Mouse (Mus musculus) liver, embryonic 13.5 days (tissue): ENCODE results near the gene Klhl29. TPM values are rescaled to one million over a fixed set of nuclear protein-coding genes. Genes with fewer than 3 reads are reported as not detected.

Experiments
- ATAC-seq: fragments of 200-750 bp; cut with Nextera tagmentation; 2 replicates; pipeline ENCODE4 v1.8.0; 2017; ENCODE audit warnings: low read depth, mild to moderate bottlenecking, moderate number of reproducible peaks, moderate library complexity
- DNase-seq: peaks from one replicate; pipeline ENCODE4 v3.0.0; 2022
- H3K27ac ChIP-seq: fragments of 300-500 bp; sonication (generic); 2 replicates; pipeline ENCODE4 v1.5.1; 2015; ENCODE audit warnings: moderate library complexity, mild to moderate bottlenecking, inconsistent platforms
- H3K27me3 ChIP-seq: fragments of 300-500 bp; sonication (generic); 2 replicates; pipeline ENCODE4 v1.6.1; 2015; ENCODE audit warnings: mild to moderate bottlenecking, inconsistent platforms
- H3K36me3 ChIP-seq: fragments of 300-500 bp; sonication (generic); 2 replicates; pipeline ENCODE4 v1.6.1; 2015; ENCODE audit warnings: mild to moderate bottlenecking, inconsistent platforms
- H3K4me1 ChIP-seq: fragments of 300-500 bp; sonication (generic); replicated peaks from 2 replicates; pipeline ENCODE4 v1.6.1; 2015; ENCODE audit warnings: inconsistent platforms
- H3K4me2 ChIP-seq: fragments of 300-500 bp; sonication (generic); 2 replicates; pipeline ENCODE4 v1.6.1; 2015; ENCODE audit warnings: inconsistent platforms, mild to moderate bottlenecking, moderate library complexity
- H3K4me3 ChIP-seq: fragments of 300-500 bp; sonication (generic); replicated peaks from 2 replicates; pipeline ENCODE4 v1.5.1; 2015; ENCODE audit warnings: mild to moderate bottlenecking, inconsistent platforms
- H3K9ac ChIP-seq: fragments of 300-500 bp; sonication (generic); 2 replicates; pipeline ENCODE4 v1.6.1; 2015; ENCODE audit warnings: mild to moderate bottlenecking, inconsistent platforms
- H3K9me3 ChIP-seq: fragments of 300-500 bp; sonication (generic); replicated peaks from 2 replicates; pipeline ENCODE4 v1.6.1; 2016; ENCODE audit warnings: inconsistent platforms
- WGBS: fragments of 180-500 bp; shearing (Covaris S2); methylation state at CpG from one replicate; pipeline ENCODE4 v1.1.7; 2015; ENCODE audit not compliant: insufficient replicate concordance; 5-methylcytosine and 5-hydroxymethylcytosine counted together
- polyA plus RNA-seq: library from polyadenylated mRNA; unstranded; fragments of >200 nt; fragmentation: Nextera tagmentation; extraction: Ambion mirVana; gene quantifications from 2 replicates; pipeline ENCODE4 v1.2.1, GENCODE M21; 2015

Gene Klhl29
- polyA plus RNA-seq, 1 experiment from 2014 or later: 0.05 TPM

GRCm38 (mm10) chr12:5247505-5247904 is 128.0 kb downstream of the Klhl29 start:
- Histone ChIP-seq H3K4me3 (no peak overlapping the region), H3K36me3 (no peaks in the 10 kb centered on the region), H3K27ac (no peak overlapping the region), H3K9ac (no peak overlapping the region), H3K9me3 (no peaks in the 10 kb centered on the region), H3K4me2 (no peak overlapping the region), H3K27me3 (no peaks in the 10 kb centered on the region), H3K4me1 (no peaks in the 10 kb centered on the region)
- ATAC-seq (no peak), DNase-seq (no peak)
- 23% methylated on average over 6 of the region's 6 CpGs for WGBS

- Histone ChIP-seq H3K9me3 (no peaks in the 10 kb centered on the region), H3K4me3 (no peak overlapping the region), H3K4me1 (no peaks in the 10 kb centered on the region), H3K9ac (no peak overlapping the region), H3K36me3 (no peaks in the 10 kb centered on the region), H3K27ac (no peak overlapping the region), H3K27me3 (no peaks in the 10 kb centered on the region), H3K4me2 (no peak overlapping the region)
- whole genome bisulfite sequencing: 56% methylated on average over 15 of the region's 15 CpGs
- DNase-seq (no peak), ATAC-seq (no peak)
Observed at GRCm38 (mm10) chr12:5246721-5247341, 128.7 kb downstream of the Klhl29 start.

GRCm38 (mm10) chr12:5246193-5246621 is 129.3 kb downstream of the Klhl29 start:
- DNase-seq: no peak
- ATAC-seq: no peak
- Histone ChIP-seq H3K27me3 (no peaks in the 10 kb centered on the region), H3K4me2 (no peak overlapping the region), H3K36me3 (no peaks in the 10 kb centered on the region), H3K9me3 (no peaks in the 10 kb centered on the region), H3K4me1 (no peaks in the 10 kb centered on the region), H3K27ac (no peak overlapping the region), H3K4me3 (no peak overlapping the region), H3K9ac (no peak overlapping the region)
- 64% methylated on average over 9 of the region's 9 CpGs for WGBS

GRCm38 (mm10) chr12:5245207-5245597 is 130.3 kb downstream of the Klhl29 start:
- Histone ChIP-seq H3K4me2 (no peak overlapping the region), H3K27me3 (no peaks in the 10 kb centered on the region), H3K4me3 (no peak overlapping the region), H3K36me3 (no peaks in the 10 kb centered on the region), H3K9me3 (no peaks in the 10 kb centered on the region), H3K4me1 (no peaks in the 10 kb centered on the region), H3K9ac (no peak overlapping the region), H3K27ac (no peak overlapping the region)
- 53% methylated on average over 4 of the region's 4 CpGs for WGBS
- ATAC-seq (no peak), DNase-seq (no peak)

GRCm38 (mm10) chr12:5244431-5245206 is 130.9 kb downstream of the Klhl29 start:
- Histone ChIP-seq H3K9ac (no peak overlapping the region), H3K27me3 (no peaks in the 10 kb centered on the region), H3K9me3 (no peaks in the 10 kb centered on the region), H3K4me3 (no peak overlapping the region), H3K36me3 (no peaks in the 10 kb centered on the region), H3K4me1 (no peaks in the 10 kb centered on the region), H3K27ac (no peak overlapping the region), H3K4me2 (no peak overlapping the region)
- ATAC-seq (no peak), DNase-seq (no peak)
- WGBS: 62% methylated on average over 10 of the region's 10 CpGs

- H3K9ac ChIP-seq: no peak overlapping the region
- ATAC-seq (no peak), DNase-seq (no peak)
- H3K27me3 ChIP-seq: no peaks in the 10 kb centered on the region
- no peaks in the 10 kb centered on the region for H3K4me1 ChIP-seq
- WGBS: 62% methylated on average over 6 of the region's 6 CpGs
- no peak overlapping the region for H3K4me2 ChIP-seq
- H3K27ac ChIP-seq: no peak overlapping the region
- no peaks in the 10 kb centered on the region for H3K36me3 ChIP-seq
- H3K9me3 ChIP-seq: no peaks in the 10 kb centered on the region
- H3K4me3 ChIP-seq: no peak overlapping the region
Observed at GRCm38 (mm10) chr12:5243867-5244266, 131.6 kb downstream of the Klhl29 start.

- H3K4me2 ChIP-seq: no peak overlapping the region
- no peaks in the 10 kb centered on the region for H3K36me3 ChIP-seq
- WGBS: 62% methylated on average over 4 of the region's 4 CpGs
- DNase-seq: no peak
- H3K9ac ChIP-seq: no peak overlapping the region
- no peaks in the 10 kb centered on the region for H3K27me3 ChIP-seq
- no peaks in the 10 kb centered on the region for H3K9me3 ChIP-seq
- no peaks in the 10 kb centered on the region for H3K4me1 ChIP-seq
- no peak for ATAC-seq
- H3K4me3 ChIP-seq: no peak overlapping the region
- H3K27ac ChIP-seq: no peak overlapping the region
Observed at GRCm38 (mm10) chr12:5243449-5243848, 132.0 kb downstream of the Klhl29 start.

GRCm38 (mm10) chr12:5242551-5243330 is 132.7 kb downstream of the Klhl29 start:
- Histone ChIP-seq H3K4me1 (no peaks in the 10 kb centered on the region), H3K27me3 (no peaks in the 10 kb centered on the region)

GRCm38 (mm10) chr12:5239451-5240245 is 135.8 kb downstream of the Klhl29 start:
- no peaks in the 10 kb centered on the region for H3K9me3 ChIP-seq
- DNase-seq: no peak
- WGBS: 67% methylated on average over 17 of the region's 17 CpGs

More at GRCm38 (mm10) chr12:5242551-5243330, 132.7 kb downstream of the Klhl29 start:
- H3K36me3 ChIP-seq: no peaks in the 10 kb centered on the region
- no peak for DNase-seq
- no peak for ATAC-seq
- no peak overlapping the region for H3K4me2 ChIP-seq
- WGBS: 72% methylated on average over 8 of the region's 8 CpGs
- H3K27ac ChIP-seq: no peak overlapping the region
- no peak overlapping the region for H3K4me3 ChIP-seq
- H3K9ac ChIP-seq: no peak overlapping the region
- H3K9me3 ChIP-seq: no peaks in the 10 kb centered on the region

GRCm38 (mm10) chr12:5237078-5237477 is 138.4 kb downstream of the Klhl29 start:
- no peak overlapping the region for H3K9ac ChIP-seq
- DNase-seq (no peak), ATAC-seq (no peak)
- no peaks in the 10 kb centered on the region for H3K27me3 ChIP-seq
- H3K27ac ChIP-seq: no peak overlapping the region
- no peak overlapping the region for H3K4me3 ChIP-seq
- no peaks in the 10 kb centered on the region for H3K36me3 ChIP-seq
- H3K9me3 ChIP-seq: no peaks in the 10 kb centered on the region
- no peaks in the 10 kb centered on the region for H3K4me1 ChIP-seq
- 56% methylated on average over 5 of the region's 5 CpGs for WGBS
- no peak overlapping the region for H3K4me2 ChIP-seq

More at GRCm38 (mm10) chr12:5239451-5240245, 135.8 kb downstream of the Klhl29 start:
- Histone ChIP-seq H3K4me3 (no peak overlapping the region), H3K27me3 (no peaks in the 10 kb centered on the region), H3K9ac (no peak overlapping the region), H3K4me1 (no peaks in the 10 kb centered on the region), H3K36me3 (no peaks in the 10 kb centered on the region), H3K4me2 (no peak overlapping the region), H3K27ac (no peak overlapping the region)
- no peak for ATAC-seq

GRCm38 (mm10) chr12:5235596-5235995 is 139.9 kb downstream of the Klhl29 start:
- no peaks in the 10 kb centered on the region for H3K36me3 ChIP-seq
- no peak overlapping the region for H3K4me2 ChIP-seq
- no peak for ATAC-seq
- no peaks in the 10 kb centered on the region for H3K9me3 ChIP-seq
- no peak overlapping the region for H3K4me3 ChIP-seq
- H3K27ac ChIP-seq: no peak overlapping the region
- no peak for DNase-seq
- no peaks in the 10 kb centered on the region for H3K4me1 ChIP-seq
- H3K9ac ChIP-seq: no peak overlapping the region
- 71% methylated on average over 12 of the region's 12 CpGs for WGBS
- H3K27me3 ChIP-seq: no peaks in the 10 kb centered on the region
